Mouse (Mus musculus): ENCODE results near the gene Marf1. TPM values are rescaled to one million over a fixed set of nuclear protein-coding genes. Genes with fewer than 3 reads are reported as not detected.
"Not testable (repeated sequence)": the region's sequence is repeated elsewhere in the genome, so short reads cannot be mapped to it uniquely, and the experiment has no call there.

Gene Marf1
- total RNA-seq, 1 experiment from 2014 or later, result 23.1 TPM

GRCm38 (mm10) chr16:14091771-14092170, 71.4 kb downstream of the Marf1 start:
- ATAC-seq (replicated peaks; ENCODE audit: insufficient number of reproducible peaks, low FRiP score, low TSS enrichment, poor library complexity, severe bottlenecking), result no peak

GRCm38 (mm10) chr16:14089296-14089695, 73.9 kb downstream of the Marf1 start:
- no peak for ATAC-seq (replicated peaks; ENCODE audit: insufficient number of reproducible peaks, low FRiP score, low TSS enrichment, poor library complexity, severe bottlenecking)

- ATAC-seq (replicated peaks; ENCODE audit: insufficient number of reproducible peaks, low FRiP score, low TSS enrichment, poor library complexity, severe bottlenecking), result peak; percentile 89
Observed at GRCm38 (mm10) chr16:14088249-14088648, 74.9 kb downstream of the Marf1 start.

DNA sequence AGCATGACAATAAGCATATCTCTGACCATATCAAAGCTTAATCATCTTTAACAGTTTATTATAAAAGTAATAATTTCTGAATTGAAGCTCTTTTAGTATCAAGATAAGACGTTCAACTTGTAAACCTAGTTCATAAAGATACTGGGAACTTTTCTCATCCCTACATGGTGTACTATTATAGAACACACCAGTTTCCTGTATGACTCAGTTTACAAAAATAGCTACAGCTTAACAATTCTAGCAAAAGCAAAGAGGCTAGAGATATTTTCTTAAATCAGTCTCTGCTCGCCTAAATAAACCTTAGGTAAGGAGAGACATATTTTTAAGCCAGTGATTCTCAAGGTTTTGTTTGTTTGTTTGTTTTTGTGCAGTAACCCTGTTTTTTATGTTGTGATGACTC, 80.2 kb downstream of the Marf1 start:
- ATAC-seq (replicated peaks; ENCODE audit: insufficient number of reproducible peaks, low FRiP score, low TSS enrichment, poor library complexity, severe bottlenecking), result no peak

- no peak for ATAC-seq (replicated peaks; ENCODE audit: insufficient number of reproducible peaks, low FRiP score, low TSS enrichment, poor library complexity, severe bottlenecking)
Observed at GRCm38 (mm10) chr16:14070471-14071169, 92.5 kb downstream of the Marf1 start.

DNA sequence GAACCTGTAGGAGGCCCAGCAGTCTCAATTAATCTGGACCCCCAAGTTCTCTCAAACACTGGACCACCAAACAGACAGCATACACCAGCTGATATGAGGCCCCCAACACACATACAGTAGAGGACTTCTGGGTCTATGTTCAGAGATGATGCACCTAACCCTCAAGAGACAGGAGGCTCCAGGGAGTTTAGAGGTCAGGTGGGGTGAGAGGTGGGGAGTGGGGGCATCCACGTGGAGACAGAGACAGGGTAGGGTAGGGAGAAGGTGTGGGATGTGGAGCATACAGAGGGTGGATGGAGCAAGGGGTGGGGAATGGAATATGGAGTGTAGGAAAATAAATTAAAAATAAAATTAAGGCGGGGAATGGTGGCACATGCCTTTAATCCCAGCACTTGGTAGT, 94.5 kb downstream of the Marf1 start:
- ATAC-seq (replicated peaks; ENCODE audit: insufficient number of reproducible peaks, low FRiP score, low TSS enrichment, poor library complexity, severe bottlenecking), result not testable (repeated sequence)

DNA sequence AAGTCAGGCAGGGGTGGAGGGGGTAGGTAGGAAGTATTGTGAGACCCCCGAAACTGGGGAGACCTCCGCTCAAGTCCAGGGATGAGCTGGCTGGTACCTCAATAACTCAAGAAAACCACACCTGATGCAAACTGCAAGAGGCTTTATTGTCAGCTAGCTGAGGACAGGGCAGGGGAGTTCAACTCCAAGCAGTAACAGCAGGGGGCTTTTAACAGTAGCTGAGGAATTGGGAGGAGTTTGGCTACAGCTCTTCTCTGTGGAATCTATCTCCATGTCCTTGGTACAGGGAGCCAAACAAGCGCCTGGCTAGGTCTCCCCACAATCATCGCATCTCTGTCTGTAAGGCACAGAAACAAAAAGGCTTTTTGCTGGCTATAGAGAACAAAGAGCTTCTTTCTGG, 96.6 kb downstream of the Marf1 start:
- ATAC-seq (replicated peaks; ENCODE audit: insufficient number of reproducible peaks, low FRiP score, low TSS enrichment, poor library complexity, severe bottlenecking), result not testable (repeated sequence)

DNA sequence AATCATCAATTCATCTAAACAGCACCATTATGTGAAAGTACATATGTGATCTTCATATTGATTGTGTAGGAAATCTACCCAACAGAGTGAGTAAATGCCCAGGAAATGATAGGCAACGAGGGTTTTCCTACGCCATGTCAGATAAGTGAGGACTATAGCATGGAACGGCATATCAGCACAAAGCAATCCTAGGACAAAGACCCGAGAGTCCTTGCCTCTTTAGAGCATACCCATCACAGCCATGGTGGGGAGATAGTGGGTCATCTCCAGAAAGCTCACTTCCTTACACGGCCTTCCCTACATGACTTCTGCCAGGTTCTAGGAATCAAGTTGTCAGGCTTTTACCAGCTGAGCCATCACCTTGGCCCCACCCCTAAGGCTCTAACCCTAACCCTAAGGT, 103.3 kb downstream of the Marf1 start:
- ATAC-seq (replicated peaks; ENCODE audit: insufficient number of reproducible peaks, low FRiP score, low TSS enrichment, poor library complexity, severe bottlenecking), result no peak

Other genes with a start within 250 kb of the Marf1 start
- not detected in 3 replicates for gene 2900011O08Rik, start 176.7 kb downstream of the Marf1 start, total RNA-seq (2017)
- gene Ifitm7, start 176.5 kb downstream of the Marf1 start, total RNA-seq (2017), result not detected in 3 replicates
- 37.1 to 76.9 TPM (median 41.7 TPM) in 3 replicates for gene Nde1, start 76 bp downstream of the Marf1 start, total RNA-seq (2017)
- 0.78 TPM in 1 of 3 replicates, not detected in the others for gene Myh11, start 128.0 kb upstream of the Marf1 start, total RNA-seq (2017)
- 34.2 to 48.9 TPM (median 40.9 TPM) in 3 replicates for gene Fopnl, start 154.1 kb upstream of the Marf1 start, total RNA-seq (2017)
- 15.3 to 24.0 TPM (median 22.2 TPM) in 3 replicates for gene Abcc1, start 198.2 kb upstream of the Marf1 start, total RNA-seq (2017)

All from monocyte, adult 5-6 weeks (primary cell).